ENCODE assay signal across 13 mouse cellular contexts in the genomic region with DNA sequence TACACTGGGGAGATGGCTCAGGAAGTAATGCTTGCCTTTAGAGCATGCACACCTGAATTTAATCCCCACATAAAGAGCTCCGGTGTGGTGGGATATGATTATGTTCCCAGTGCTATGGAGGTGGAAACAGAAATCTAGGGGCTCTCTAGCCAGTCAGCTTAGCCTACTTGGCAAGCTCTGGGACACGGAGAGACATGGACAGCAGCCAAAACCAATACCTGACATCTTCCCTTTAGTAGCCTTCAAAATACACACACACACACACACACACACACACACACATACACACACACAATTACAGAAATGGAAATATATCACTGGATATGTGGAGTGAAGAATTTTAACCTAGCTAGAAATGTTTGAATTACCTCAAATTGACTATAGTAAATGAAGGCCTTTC.
"Had no signal": no experiment of that assay in that cellular context is flagged by ENCODE, and none has a peak within 500 bp of the region (broad histone marks: within the 10 kb centered on the region; RNA-seq: fewer than 3 reads in every experiment).

No protein-coding gene starts in this region.

- H3K4me3 ChIP-seq: kidney, embryonic 15.5 days; limb, embryonic 15.5 days; liver, embryonic 15.5 days; midbrain, embryonic 10.5 days; myocyte; neural tube, embryonic 15.5 days had no signal

- H3K4me1 ChIP-seq: kidney, embryonic 15.5 days; limb, embryonic 15.5 days; liver, embryonic 15.5 days; midbrain, embryonic 10.5 days had no signal

- H3K9ac ChIP-seq: kidney, embryonic 15.5 days; limb, embryonic 15.5 days; liver, embryonic 15.5 days; lung, embryonic 14.5 days; neural tube, embryonic 15.5 days had no signal

- H3K4me2 ChIP-seq: kidney, embryonic 15.5 days; limb, embryonic 15.5 days; liver, embryonic 15.5 days; lung, embryonic 14.5 days; neural tube, embryonic 15.5 days had no signal

- H3K27ac ChIP-seq: kidney, embryonic 15.5 days; limb, embryonic 15.5 days; liver, embryonic 15.5 days; midbrain, embryonic 10.5 days; neural tube, embryonic 15.5 days had no signal

- H3K36me3 ChIP-seq: kidney, embryonic 15.5 days; limb, embryonic 15.5 days; liver, embryonic 15.5 days; midbrain, embryonic 10.5 days; neural tube, embryonic 15.5 days had no signal

- H3K9me3 ChIP-seq: kidney, embryonic 15.5 days; limb, embryonic 15.5 days; liver, embryonic 15.5 days; midbrain, embryonic 10.5 days; neural tube, embryonic 15.5 days had no signal

- H3K27me3 ChIP-seq: kidney, embryonic 15.5 days; limb, embryonic 15.5 days; liver, embryonic 15.5 days; neural tube, embryonic 15.5 days had no signal

- DNase-seq: kidney, adult 2 months; kidney, postnatal 14 days; lung, embryonic 14.5 days; lung, postnatal 10 days; lung, postnatal 4 days; right cerebral cortex, postnatal 25 days; thymus, postnatal 36 days had no signal
